Mouse (Mus musculus) left cerebral cortex, adult 8-10 months (tissue): ENCODE results near the gene Prl8a8. TPM values are rescaled to one million over a fixed set of nuclear protein-coding genes. Genes with fewer than 3 reads are reported as not detected.

Experiments used
- DNase-seq, 2 experiments: peaks; one replicate each; pipeline ENCODE4 v3.0.0; 2022; ENCODE audit warnings: low spot score in 2 of 2
- total RNA-seq, 4 experiments: library from RNA; stranded (reverse); gene quantifications; 2 replicates each; pipeline ENCODE4 v1.2.4; 2022

Gene Prl8a8
- not detected for total RNA-seq

DNA sequence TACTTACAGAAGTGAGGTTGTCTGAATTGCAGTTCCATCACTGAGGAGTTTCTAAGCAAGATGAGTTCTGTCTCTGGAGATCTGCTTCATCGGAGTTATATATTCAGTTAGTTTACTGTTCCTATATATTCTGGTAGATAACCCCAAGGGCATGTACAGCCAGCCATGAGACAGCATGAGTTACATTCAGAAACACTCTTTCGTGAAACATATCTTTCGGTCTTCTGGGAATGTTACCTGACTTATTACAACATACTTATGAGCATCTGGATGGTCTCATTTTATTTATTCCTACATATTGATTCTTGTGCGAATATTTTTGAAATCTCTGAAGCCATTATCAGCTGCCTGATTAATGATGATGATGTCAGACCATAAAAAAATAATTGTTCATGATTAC, at the start of gene Prl8a8:
Prl8a8 (minus strand) TSS at position 101 of the 400 bp plus-strand sequence.
- DNase-seq, result no peak

DNA sequence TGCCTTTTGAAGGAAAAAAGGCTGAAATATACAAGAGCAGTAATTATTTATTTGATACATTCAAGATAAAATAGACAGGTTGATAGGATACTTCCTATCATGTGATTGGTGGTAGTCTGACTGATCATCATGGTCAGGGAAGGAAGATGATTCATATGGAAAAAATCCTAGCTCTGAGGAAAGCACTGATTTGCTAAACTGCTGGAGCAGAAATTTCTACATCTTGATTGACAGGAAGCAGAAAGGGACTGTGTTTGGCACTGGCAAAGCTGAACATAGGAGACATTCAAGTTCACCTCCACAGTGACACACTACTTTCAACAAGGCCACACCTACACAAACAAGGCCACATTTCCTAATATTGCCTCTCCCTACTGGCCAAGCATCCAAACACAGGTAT, 40.3 kb upstream of the Prl8a8 start:
- no peak for DNase-seq

DNA sequence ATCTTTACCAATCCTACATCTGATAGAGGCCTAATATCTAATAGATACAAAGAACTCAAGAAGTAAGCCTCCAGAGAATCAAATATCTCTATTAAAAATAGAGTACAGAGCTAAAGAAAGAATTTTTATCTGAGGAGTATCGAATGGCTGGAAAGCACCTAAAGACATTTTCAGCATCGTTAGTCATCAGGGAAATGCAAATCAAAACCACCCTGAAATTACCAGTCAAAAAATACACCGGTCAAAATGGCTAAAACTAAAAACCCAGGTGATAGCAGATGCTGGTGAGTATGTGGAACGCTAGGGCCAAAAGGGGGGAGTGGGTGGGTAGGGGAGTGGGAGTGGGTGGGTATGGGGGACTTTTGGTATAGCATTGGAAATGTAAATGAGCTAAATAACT, 10.1 kb upstream of the Prl8a8 start:
- no peak for DNase-seq

DNA sequence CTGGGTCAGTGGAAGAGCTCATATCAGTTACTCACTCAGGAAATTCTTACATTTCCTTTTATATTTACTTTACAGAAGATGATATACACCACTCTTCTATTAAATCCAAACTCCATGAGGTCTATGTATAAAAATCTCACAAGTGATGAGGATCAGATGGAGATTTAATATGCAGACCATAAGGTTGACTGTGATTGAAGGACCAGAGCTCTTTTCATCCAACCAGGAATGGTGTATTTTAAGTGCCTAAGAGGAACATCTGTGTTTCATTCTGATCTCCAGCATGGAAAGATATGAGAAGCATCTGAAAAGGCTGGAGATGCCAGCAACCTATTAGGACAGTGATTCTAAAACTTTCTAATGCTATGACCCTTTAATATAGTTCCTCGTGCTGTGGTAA, 5.4 kb downstream of the Prl8a8 start:
- DNase-seq, result no peak

Other genes with a start within 250 kb of the Prl8a8 start
- gene Prl6a1, start 200.6 kb downstream of the Prl8a8 start, total RNA-seq, result not detected
- not detected for gene Prl8a2, start 167.5 kb downstream of the Prl8a8 start, total RNA-seq
- gene Prl2b1, start 122.4 kb downstream of the Prl8a8 start, total RNA-seq, result not detected
- gene Prl8a6, start 74.5 kb downstream of the Prl8a8 start, total RNA-seq, result not detected
- not detected for gene Prl8a9, start 51.4 kb upstream of the Prl8a8 start, total RNA-seq
- not detected for gene Prl8a1, start 69.0 kb upstream of the Prl8a8 start, total RNA-seq
- gene Prl7b1, start 97.4 kb upstream of the Prl8a8 start, total RNA-seq, result not detected
- not detected for gene Prl7a1, start 129.3 kb upstream of the Prl8a8 start, total RNA-seq
- gene Prl7a2, start 154.8 kb upstream of the Prl8a8 start, total RNA-seq, result not detected
- not detected for gene Prl7d1, start 203.5 kb upstream of the Prl8a8 start, total RNA-seq